Mouse (Mus musculus): ENCODE results near the gene Sowaha. TPM values are rescaled to one million over a fixed set of nuclear protein-coding genes. Genes with fewer than 3 reads are reported as not detected.
"Not testable (repeated sequence)": the region's sequence is repeated elsewhere in the genome, so short reads cannot be mapped to it uniquely, and the experiment has no call there.

Sowaha gene
- total RNA-seq, 2 experiments from 2014 or later, result 0.08 to 0.12 TPM

GRCm38 (mm10) chr11:53450070-53450705 lies 29.9 kb downstream of the Sowaha start:
- no peak for DNase-seq
- intact Hi-C loops (cut with DNase I), result no loop called here

- DNase-seq, result peak; percentile 47
- intact Hi-C loops (cut with DNase I), result no loop called here
These were observed 31.5 kb downstream of the Sowaha start for GRCm38 (mm10) chr11:53448529-53448928.

- intact Hi-C loops (cut with DNase I), result no loop called here
- DNase-seq, result no peak
These were observed 32.1 kb downstream of the Sowaha start for GRCm38 (mm10) chr11:53447996-53448395.

GRCm38 (mm10) chr11:53446183-53446582 lies 33.9 kb downstream of the Sowaha start:
- intact Hi-C loops (cut with DNase I), result no loop called here
- no peak for DNase-seq

- no peak for DNase-seq
- intact Hi-C loops (cut with DNase I), result no loop called here
These were observed 34.5 kb downstream of the Sowaha start for GRCm38 (mm10) chr11:53445562-53445961.

GRCm38 (mm10) chr11:53443861-53444260 lies 36.2 kb downstream of the Sowaha start:
- intact Hi-C loops (cut with DNase I), result no loop called here

GRCm38 (mm10) chr11:53441921-53442320 lies 38.2 kb downstream of the Sowaha start:
- no peak for DNase-seq
- intact Hi-C loops (cut with DNase I), result no loop called here

More at GRCm38 (mm10) chr11:53443861-53444260, 36.2 kb downstream of the Sowaha start:
- DNase-seq, result no peak

GRCm38 (mm10) chr11:53436338-53436737 lies 43.7 kb downstream of the Sowaha start:
- DNase-seq, result no peak
- intact Hi-C loops (cut with DNase I), result no loop called here

- DNase-seq, result no peak
These were observed 44.6 kb downstream of the Sowaha start for GRCm38 (mm10) chr11:53435504-53435903.

GRCm38 (mm10) chr11:53433057-53433456 lies 47.0 kb downstream of the Sowaha start:
- no peak for DNase-seq
- intact Hi-C loops (cut with DNase I), result no loop called here

More at GRCm38 (mm10) chr11:53435504-53435903, 44.6 kb downstream of the Sowaha start:
- intact Hi-C loops (cut with DNase I), result no loop called here

GRCm38 (mm10) chr11:53431347-53432056 lies 48.6 kb downstream of the Sowaha start:
- intact Hi-C loops (cut with DNase I), result no loop called here
- no peak for DNase-seq

GRCm38 (mm10) chr11:53430670-53431346 lies 49.3 kb downstream of the Sowaha start, which contains the start of the genes Uqcrq and Gdf9:
Gene Uqcrq (minus strand): TSS chr11:53430831.
Gene Gdf9 (plus strand): TSS chr11:53431023.
- peak; percentile 96 to 98 for DNase-seq
- intact Hi-C loops (cut with DNase I), result no loop called here

- intact Hi-C loops (cut with DNase I), result no loop called here
- no peak for DNase-seq
These were observed 49.8 kb downstream of the Sowaha start for GRCm38 (mm10) chr11:53430300-53430669.

- DNase-seq, result no peak
- intact Hi-C loops (cut with DNase I), result no loop called here
These were observed 50.9 kb downstream of the Sowaha start for GRCm38 (mm10) chr11:53429182-53429581.

- intact Hi-C loops (cut with DNase I), result no loop called here
- DNase-seq, result no peak
These were observed 51.4 kb downstream of the Sowaha start for GRCm38 (mm10) chr11:53428716-53429057.

GRCm38 (mm10) chr11:53427993-53428715 lies 51.9 kb downstream of the Sowaha start:
- intact Hi-C loops (cut with DNase I), result no loop called here
- no peak for DNase-seq

GRCm38 (mm10) chr11:53426914-53427313 lies 53.2 kb downstream of the Sowaha start:
- intact Hi-C loops (cut with DNase I), result not testable (repeated sequence)

More at GRCm38 (mm10) chr11:53426914-53427313, 53.2 kb downstream of the Sowaha start:
- not testable (repeated sequence) for DNase-seq
